Mouse (Mus musculus): ENCODE results near the gene Olfr110. TPM values are rescaled to one million over a fixed set of nuclear protein-coding genes. Genes with fewer than 3 reads are reported as not detected.

Gene Olfr110
- polyA plus RNA-seq, 1 experiment, result not detected

DNA sequence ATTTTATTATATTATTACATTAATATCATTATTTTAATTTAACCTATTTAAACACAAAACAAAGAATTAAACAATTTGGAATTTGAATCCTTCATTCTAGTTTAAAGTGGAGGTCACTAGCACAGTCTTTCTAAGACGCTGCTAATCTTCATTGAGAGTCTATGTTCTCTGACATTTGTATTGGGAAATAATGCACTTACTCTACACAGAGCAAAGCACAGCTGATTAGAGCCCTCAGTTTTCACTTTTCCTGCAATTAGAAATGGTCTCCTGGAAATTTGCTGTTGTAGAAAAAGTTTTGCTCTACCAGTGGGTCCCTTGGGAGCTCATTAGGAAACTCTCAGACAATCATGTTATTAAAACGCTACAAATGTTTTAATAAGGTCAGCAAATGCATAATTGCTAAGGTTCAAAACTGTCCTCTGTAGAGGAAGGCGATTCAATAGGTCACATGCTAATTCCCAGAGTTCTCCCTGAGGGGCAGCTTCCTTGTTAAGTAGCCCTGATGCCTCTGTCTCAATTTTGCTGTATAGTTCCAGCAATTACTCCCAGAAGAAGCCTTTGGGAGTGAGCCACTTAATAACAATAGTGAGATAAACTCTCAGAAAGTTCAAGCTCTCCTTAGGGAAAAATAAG lies 51.6 kb downstream of the Olfr110 start:
- Histone ChIP-seq H3K4me1 (no peaks in the 10 kb centered on the region), H3K36me3 (replicated peaks; ENCODE audit: low read length) (no peaks in the 10 kb centered on the region), H3K4me3 (replicated peaks) (no peak overlapping the region), H3K9me3 (no peaks in the 10 kb centered on the region), H3K27me3 (replicated peaks) (no peaks in the 10 kb centered on the region)
- TF ChIP-seq FLI1 (IDR thresholded peaks at IDR 0.05; ENCODE audit: low read length), result no peak
- TF ChIP-seq GATA1 (IDR thresholded peaks at IDR 0.05; ENCODE audit: borderline replicate concordance, low read length), result no peak

Other genes starting within 250 kb of the Olfr110 start
- not detected in 2 replicates for gene Olfr98, start 228.7 kb upstream of the Olfr110 start, polyA plus RNA-seq (2012; ENCODE audit: insufficient read depth, low replicate concordance)
- 0.82 TPM in 1 of 2 replicates, not detected in the other for gene H2-M3, start 222.2 kb upstream of the Olfr110 start, polyA plus RNA-seq (2012; ENCODE audit: insufficient read depth, low replicate concordance)
- not detected in 2 replicates for gene Olfr99, start 209.0 kb upstream of the Olfr110 start, polyA plus RNA-seq (2012; ENCODE audit: insufficient read depth, low replicate concordance)
- gene Olfr101, start 188.2 kb upstream of the Olfr110 start, polyA plus RNA-seq (2012; ENCODE audit: insufficient read depth, low replicate concordance), result not detected in 2 replicates
- not detected in 2 replicates for gene Olfr102, start 175.4 kb upstream of the Olfr110 start, polyA plus RNA-seq (2012; ENCODE audit: insufficient read depth, low replicate concordance)
- not detected in 2 replicates for gene Olfr103, start 152.8 kb upstream of the Olfr110 start, polyA plus RNA-seq (2012; ENCODE audit: insufficient read depth, low replicate concordance)
- 0.86 TPM in 1 of 2 replicates, not detected in the other for gene Olfr104-ps, start 132.9 kb upstream of the Olfr110 start, polyA plus RNA-seq (2012; ENCODE audit: insufficient read depth, low replicate concordance)
- not detected in 2 replicates for gene Olfr105-ps, start 113.4 kb upstream of the Olfr110 start, polyA plus RNA-seq (2012; ENCODE audit: insufficient read depth, low replicate concordance)
- not detected in 2 replicates for gene Olfr106-ps, start 102.1 kb upstream of the Olfr110 start, polyA plus RNA-seq (2012; ENCODE audit: insufficient read depth, low replicate concordance)
- not detected in 2 replicates for gene Olfr107, start 93.2 kb upstream of the Olfr110 start, polyA plus RNA-seq (2012; ENCODE audit: insufficient read depth, low replicate concordance)
- not detected in 2 replicates for gene Olfr108, start 47.0 kb upstream of the Olfr110 start, polyA plus RNA-seq (2012; ENCODE audit: insufficient read depth, low replicate concordance)
- gene Olfr109, start 33.6 kb upstream of the Olfr110 start, polyA plus RNA-seq (2012; ENCODE audit: insufficient read depth, low replicate concordance), result not detected in 2 replicates
- 0.08 TPM in 1 of 2 replicates, not detected in the other for gene H2-M2, start 8.9 kb upstream of the Olfr110 start, polyA plus RNA-seq (2012; ENCODE audit: insufficient read depth, low replicate concordance)
- gene Olfr111, start 15.6 kb downstream of the Olfr110 start, polyA plus RNA-seq (2012; ENCODE audit: insufficient read depth, low replicate concordance), result not detected in 2 replicates
- gene Olfr112, start 77.0 kb downstream of the Olfr110 start, polyA plus RNA-seq (2012; ENCODE audit: insufficient read depth, low replicate concordance), result not detected in 2 replicates
- not detected in 2 replicates for gene Olfr113, start 85.2 kb downstream of the Olfr110 start, polyA plus RNA-seq (2012; ENCODE audit: insufficient read depth, low replicate concordance)
- gene Olfr114, start 100.3 kb downstream of the Olfr110 start, polyA plus RNA-seq (2012; ENCODE audit: insufficient read depth, low replicate concordance), result not detected in 2 replicates
- not detected in 2 replicates for gene Olfr115, start 134.6 kb downstream of the Olfr110 start, polyA plus RNA-seq (2012; ENCODE audit: insufficient read depth, low replicate concordance)
- not detected in 2 replicates for gene Olfr116, start 134.7 kb downstream of the Olfr110 start, polyA plus RNA-seq (2012; ENCODE audit: insufficient read depth, low replicate concordance)
- gene Olfr117, start 171.3 kb downstream of the Olfr110 start, polyA plus RNA-seq (2012; ENCODE audit: insufficient read depth, low replicate concordance), result not detected in 2 replicates
- not detected in 2 replicates for gene Olfr118, start 174.5 kb downstream of the Olfr110 start, polyA plus RNA-seq (2012; ENCODE audit: insufficient read depth, low replicate concordance)
- gene Olfr119, start 204.1 kb downstream of the Olfr110 start, polyA plus RNA-seq (2012; ENCODE audit: insufficient read depth, low replicate concordance), result not detected in 2 replicates
- gene Olfr120, start 229.3 kb downstream of the Olfr110 start, polyA plus RNA-seq (2012; ENCODE audit: insufficient read depth, low replicate concordance), result not detected in 2 replicates

Data from megakaryocyte, embryonic 14.5 days (primary cell).